Mouse (Mus musculus) cortical plate, adult 2 months (tissue): ENCODE measurements around the gene Cacnb4.

Source experiments
- CTCF ChIP-seq: fragments of 200-500 bp; IDR thresholded peaks from 2 replicates; pipeline ENCODE4 v1.5.1; 2011; ENCODE audit warnings: mild to moderate bottlenecking, control low read depth, low read length; ENCODE audit not compliant: insufficient read depth; ENCODE audit errors: extremely low read depth
- POLR2A ChIP-seq: fragments of 200-500 bp; IDR thresholded peaks from 2 replicates; pipeline ENCODE4 v1.6.1; 2011; ENCODE audit warnings: mild to moderate bottlenecking, low read length, control low read depth; ENCODE audit not compliant: insufficient read depth; ENCODE audit errors: extremely low read depth

DNA sequence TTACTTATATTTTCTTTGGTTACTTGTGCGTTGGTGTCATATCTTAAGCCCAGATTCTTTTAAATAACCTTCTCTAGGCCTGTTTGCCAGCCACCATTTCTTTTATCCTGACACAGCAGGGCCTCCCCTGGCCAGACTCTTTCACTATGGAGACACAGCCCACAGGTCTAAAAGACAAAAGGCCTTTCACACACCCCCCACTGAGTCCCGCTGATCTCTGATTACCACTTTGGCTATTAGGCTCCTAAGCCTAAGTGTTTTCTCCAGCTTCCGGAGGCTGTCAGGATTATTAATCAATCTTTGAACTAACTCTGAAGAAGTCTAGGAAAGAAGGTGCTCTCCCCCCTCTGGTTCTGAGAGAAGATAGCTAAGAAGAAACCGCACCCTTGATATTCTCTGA is 41.3 kb downstream of the Cacnb4 start:
- TF ChIP-seq CTCF (no peak), POLR2A (no peak)
